Mouse (Mus musculus): Measurements from ENCODE around the gene Igdcc4.

Igdcc4 gene

DNA sequence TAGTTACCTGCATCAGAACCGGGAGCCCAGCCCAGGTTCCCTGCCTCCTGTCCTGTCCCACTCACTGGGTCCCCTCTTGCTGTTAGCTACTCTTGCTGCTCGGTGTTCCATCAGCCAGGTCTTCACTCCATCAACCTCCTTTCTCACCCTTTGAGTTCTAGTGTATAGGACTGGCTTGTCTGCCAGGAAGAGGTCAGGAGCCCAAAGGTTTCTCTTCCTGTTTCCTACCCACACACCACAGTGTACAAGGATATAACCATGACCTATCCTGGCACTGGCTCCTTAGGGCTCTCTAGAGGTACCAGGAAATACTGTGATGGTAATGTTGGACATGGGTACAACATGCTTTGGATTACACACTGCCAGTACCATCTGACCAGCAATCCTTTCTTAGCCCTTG lies 12.4 kb downstream of the Igdcc4 start:
- no peak for DNase-seq

DNA sequence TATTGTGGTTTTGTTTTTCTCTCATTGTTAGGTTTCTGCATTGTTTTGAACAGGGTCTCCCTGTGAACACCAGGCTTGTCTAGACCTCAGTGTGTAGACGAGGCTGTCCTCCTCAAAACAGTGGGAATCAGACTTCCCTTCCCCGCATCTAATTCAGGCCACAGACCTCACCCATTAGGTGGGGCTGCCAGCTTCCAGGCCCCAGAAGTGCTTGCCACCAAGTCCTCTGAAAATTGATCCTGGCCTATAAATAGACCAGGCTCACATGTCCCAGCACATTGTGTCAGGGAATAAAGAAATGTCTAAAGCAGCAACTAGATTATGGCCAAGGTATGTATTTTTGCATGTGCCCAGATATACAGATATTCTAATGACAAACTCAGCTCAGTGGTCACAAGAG lies 14.6 kb downstream of the Igdcc4 start:
- DNase-seq = no peak

DNA sequence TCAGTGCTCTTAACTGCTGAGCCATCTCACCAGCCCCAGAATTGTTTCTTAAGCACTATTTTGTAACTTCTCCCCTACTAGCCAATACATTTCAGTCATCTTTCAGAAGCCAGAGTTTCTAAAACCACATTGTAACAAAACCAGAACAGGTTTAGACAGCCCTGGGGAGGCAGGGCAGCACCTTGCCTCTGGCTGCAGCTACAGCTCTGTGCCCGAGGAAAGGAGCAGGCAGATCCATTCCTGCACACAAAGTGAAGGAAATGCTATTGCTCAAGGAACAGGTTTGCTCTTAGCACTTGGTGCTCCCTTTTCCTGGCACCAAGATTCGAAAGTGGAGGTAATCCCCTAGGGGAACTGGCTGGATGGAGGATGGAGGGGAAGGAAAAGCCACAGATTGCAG lies 16.2 kb downstream of the Igdcc4 start:
- DNase-seq = no peak

DNA sequence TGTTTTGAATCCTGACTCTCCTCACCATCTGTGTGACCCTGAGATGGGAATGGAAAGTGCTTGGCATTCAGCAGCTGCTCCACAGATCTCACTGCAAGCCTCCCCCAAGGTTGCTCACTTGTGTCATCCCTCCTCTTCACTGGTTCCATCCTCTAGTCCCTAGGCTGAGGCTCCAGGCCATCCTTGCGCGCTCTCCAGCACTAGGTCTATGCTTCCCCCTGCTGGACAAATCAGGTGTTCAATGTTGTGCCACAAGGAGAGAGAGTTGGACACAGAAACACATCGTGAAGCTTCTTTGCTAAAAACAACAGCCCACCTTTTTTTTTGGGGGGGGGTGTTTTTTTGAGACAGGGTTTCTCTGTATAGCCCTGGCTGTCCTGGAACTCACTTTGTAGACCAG lies 19.6 kb downstream of the Igdcc4 start:
- DNase-seq = peak; percentile 38 to 78

DNA sequence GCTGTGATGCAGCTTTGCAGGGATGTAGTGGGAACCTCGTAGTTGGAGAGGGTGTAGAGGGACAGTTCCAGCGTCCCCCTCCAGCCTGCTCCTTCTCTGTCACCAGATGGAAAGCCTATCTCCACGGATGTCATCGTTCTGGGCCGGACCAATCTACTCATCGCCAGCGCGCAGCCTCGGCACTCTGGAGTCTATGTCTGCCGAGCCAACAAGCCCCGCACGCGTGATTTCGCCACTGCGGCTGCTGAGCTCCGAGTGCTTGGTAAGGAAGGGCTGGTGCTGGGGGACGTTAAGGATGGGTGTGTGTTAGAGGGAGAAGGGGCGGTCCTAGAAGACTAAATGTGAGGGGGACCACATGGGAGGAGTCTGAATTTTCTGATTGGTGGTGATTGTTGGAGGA lies 21.3 kb downstream of the Igdcc4 start:
- DNase-seq = peak in 1 of 2 experiments; percentile 44

DNA sequence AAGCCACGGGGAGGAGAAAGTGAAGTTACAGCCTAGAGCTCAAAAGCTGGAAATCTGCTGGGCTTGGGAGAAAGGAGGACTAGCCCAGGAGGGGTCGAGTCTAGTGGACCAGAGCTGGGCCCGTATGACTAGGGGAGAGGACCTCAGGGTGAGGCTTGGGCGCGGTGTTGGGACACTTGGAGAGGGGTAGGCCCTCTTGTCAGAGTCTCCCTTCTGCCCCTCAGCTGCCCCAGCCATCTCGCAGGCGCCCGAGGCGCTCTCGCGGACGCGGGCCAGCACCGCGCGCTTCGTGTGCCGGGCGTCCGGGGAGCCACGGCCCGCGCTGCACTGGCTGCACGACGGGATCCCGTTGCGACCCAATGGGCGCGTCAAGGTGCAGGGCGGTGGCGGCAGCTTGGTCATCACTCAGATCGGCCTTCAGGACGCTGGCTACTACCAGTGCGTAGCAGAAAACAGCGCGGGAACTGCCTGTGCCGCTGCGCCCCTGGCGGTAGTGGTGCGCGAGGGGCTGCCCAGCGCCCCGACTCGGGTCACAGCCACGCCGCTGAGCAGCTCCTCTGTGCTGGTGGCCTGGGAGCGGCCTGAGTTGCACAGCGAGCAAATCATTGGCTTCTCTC lies 22.4 kb downstream of the Igdcc4 start:
- peak; percentile 76 to 80 for DNase-seq

DNA sequence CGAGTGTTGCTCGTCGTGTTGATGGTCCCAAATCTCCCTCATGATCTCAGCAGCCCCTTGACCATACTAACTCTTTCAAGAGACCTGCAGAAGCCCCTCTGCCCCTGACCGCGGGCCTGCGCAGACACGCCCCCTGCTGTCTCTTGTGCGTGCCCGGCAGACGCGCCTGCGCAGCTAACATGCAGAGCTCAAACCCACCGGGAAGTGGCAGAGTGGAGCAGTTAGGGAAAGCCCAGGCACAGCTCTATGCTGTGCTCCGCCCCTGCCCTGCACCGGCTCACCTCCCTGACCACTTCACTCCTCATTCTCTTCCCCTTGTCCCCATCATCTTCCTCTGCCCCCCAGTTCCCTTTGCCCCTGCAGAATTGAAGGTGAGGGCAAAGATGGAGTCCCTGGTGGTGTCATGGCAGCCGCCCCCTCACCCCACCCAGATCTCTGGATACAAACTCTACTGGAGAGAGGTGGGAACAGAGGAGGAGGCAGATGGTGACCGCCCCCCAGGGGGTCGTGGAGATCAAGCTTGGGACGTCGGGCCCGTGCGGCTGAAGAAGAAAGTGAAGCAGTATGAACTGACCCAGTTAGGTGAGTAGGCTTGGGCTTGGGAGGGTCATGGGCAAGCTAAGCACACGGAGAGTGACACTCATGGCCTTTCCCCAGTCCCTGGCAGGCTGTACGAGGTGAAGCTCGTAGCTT lies 27.0 kb downstream of the Igdcc4 start:
- peak; percentile 62 to 67 for DNase-seq

DNA sequence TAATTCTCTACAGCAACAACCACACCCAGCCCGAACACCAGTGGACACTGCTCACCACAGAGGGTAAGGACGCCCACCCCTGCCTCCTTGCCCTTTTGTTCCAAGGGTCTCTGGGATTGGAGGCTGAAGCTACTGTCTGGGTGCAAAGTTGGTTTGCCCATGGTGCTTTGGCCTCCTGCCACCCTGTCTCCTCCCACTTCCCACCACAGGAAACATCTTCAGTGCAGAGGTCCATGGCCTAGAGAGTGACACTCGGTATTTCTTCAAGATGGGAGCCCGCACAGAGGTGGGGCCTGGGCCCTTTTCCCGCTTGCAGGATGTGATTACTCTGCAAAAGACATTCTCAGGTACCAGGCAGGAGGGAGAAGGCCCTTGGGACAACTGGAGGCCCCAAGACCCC lies 30.4 kb downstream of the Igdcc4 start:
- peak; percentile 20 to 40 for DNase-seq

DNA sequence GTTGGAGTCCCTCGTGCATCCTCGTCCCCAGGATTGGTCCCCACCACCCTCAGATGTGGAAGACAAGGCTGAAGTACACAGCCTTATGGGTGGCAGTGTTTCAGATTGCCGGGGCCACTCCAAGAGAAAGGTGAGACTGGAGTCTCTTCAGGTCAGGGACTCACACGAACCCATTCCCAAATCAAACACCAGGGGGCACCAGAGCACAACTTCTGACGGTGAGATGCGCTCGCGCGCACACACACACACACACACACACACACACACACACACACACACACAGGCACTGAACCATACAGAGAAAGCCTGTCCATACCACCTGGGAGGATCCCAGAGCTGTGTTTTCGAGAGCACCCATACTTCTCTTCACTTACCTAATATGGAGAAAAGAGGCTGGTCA lies 32.5 kb downstream of the Igdcc4 start:
- peak; percentile 67 to 83 for DNase-seq

DNA sequence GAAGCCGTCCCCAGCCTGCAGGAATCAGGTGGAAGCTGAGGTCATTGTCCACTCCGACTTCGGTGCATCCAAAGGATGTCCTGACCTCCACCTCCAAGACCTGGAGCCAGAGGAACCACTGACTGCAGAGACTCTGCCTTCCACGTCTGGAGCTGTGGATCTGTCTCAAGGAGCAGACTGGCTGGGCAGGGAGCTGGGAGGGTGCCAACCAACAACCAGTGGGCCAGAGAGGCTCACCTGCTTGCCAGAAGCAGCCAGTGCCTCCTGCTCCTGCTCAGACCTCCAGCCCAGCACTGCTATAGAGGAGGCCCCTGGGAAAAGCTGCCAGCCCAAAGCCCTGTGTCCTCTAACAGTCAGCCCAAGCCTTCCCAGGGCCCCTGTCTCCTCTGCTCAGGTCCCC lies 33.8 kb downstream of the Igdcc4 start:
- no peak for DNase-seq

DNA sequence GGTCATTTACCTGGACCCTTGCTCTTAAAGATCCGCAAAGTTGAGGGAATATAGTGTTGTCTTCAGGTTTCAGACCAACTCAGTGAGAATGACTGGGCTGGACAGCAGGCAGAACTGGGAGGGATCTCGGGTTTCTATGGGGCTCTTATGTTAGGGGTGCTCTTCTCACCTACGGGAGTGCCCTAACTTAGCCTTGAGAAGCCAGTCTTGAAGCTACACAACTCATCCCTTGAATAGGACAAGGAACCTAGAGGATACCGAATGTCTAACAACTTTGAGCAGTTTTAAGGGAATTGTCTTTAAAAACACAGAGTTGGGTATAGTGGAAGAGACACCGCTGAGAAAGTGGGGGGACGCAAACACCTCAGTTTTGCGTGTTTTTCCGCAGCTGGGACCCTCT lies 39.2 kb downstream of the Igdcc4 start:
- DNase-seq = no peak

DNA sequence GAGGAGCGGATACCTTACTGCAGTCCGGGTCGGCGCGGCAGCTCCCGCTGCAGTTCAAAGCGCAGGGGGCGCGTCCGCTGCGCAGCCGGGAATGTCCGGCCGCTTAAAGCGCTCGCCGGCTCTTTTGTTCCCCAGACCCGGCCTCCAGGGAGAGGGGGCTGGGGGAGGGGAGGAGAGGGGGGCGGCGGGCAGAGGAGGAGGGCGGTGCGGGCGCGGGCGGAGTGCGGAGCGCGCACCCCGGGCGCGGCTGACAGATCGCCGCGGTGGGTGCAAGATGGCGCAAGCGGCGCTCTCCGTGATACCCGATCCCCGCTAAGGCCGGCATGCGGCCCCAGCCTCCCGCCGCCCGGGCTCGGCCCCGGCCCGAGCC lies 39.6 kb downstream of the Igdcc4 start, which contains the start of gene Igdcc3:
Gene Igdcc3 (plus strand): TSS at position 254 of the 370 bp plus-strand sequence.
- DNase-seq = peak; percentile 60 to 74

DNA sequence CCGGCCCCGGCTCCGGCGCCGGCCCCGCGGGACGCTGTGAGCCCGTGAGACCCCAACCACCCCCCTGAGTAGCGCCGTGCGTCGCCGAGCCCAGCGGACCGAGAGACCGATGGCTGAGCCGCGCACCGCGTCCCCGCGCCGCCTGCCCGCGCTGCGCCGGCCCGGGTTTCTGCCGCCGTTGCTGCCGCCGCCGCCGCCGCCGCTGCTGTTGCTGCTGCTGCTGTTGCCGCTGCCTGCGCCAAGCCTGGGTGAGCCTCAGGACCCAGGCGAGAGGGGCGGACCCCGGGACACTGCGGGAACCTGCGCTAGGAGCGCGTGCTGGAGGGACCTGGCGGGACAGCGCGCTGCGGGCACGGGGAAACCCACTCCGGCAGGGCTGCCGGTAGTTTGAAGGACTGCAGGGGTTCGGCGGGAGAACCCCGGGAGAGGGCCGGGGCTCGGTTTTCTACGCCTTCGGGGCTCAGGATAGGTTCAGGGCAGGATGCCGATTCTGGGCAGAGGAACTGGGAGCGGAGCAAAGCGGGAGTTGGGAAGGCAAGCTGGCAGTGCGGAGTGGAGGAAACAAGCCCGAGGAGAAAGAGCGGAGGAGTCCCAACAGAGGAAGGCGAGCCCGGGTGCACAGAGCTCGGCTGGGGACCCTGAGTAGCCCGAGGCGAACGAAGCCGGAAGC lies 40.2 kb downstream of the Igdcc4 start:
- peak; percentile 52 to 66 for DNase-seq

DNA sequence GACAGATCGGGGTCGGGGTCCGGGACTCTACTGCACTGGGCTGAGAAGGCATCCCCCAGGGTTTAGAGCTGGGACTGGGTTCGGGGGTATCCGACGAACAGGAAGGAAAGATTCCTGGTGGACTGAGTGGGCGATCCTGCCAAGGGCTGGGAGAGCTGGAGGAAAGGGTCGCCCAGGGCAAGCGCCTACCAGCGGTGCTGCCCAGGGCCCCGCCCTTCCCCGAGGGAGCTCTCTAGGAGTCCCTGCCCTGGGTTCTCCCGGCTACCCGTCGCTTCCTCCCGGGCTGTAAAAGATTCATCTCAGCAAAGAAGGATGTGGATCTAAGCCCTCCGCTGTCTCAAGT lies 40.7 kb downstream of the Igdcc4 start:
- peak in 1 of 2 experiments; percentile 49 for DNase-seq

DNA sequence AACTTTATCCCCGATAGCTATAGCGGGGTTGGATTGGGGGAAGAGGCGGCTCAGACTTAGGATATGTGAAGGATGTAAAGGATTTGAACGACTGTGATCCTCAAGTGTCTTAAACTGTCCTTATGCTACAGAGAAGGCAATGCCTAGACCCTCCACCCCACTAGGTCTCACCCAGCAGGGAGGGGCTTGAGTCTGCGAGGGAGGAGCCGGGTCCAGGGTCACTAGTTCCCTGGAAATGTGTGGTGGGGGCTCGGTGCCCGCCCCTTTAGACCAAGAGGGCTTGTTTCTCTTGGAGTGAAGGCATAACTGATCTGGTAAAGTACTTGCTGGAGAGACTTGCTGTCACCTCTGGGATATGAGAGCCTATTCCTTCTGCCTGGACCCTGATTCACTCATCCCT lies 41.1 kb downstream of the Igdcc4 start:
- DNase-seq = no peak

DNA sequence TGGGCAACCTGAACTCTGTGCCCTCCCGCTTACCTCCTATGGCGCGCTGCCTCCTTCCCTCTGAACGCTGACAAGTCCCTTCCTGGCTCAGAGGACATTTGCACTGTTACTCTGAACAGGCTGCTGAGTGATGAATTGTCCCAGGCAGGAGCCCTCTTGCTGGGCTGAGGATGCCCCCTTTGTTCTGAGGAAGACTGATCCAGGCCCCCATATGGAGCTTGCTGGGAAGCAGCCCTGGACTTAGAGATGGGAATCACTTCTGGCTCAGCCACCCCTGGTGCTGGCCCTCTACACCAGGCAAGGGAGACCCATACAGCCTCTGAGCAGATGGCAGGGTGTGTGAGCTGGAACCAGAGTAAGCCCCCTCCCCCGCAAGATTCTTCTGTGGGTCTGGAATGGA lies 44.7 kb downstream of the Igdcc4 start:
- no peak for DNase-seq

DNA sequence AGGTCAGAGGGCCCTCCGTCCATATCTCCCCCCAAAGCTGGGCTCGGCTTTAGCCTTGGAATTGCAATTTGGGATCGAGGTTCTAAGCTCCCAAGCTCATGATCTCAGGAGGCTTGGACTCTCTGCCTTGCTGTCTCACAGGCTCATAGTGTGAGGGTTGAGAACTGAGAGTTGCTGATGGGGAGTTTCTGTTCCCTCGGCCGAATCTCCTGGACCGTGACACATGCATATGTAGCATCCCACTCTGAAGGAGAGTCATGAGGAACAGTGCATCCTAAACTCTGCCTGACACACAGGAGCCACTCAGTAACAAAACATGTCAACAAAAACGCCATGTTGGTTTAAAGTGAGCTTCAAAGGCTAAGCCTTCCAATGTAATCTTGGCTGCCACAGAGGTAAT lies 47.2 kb downstream of the Igdcc4 start:
- no peak for DNase-seq

DNA sequence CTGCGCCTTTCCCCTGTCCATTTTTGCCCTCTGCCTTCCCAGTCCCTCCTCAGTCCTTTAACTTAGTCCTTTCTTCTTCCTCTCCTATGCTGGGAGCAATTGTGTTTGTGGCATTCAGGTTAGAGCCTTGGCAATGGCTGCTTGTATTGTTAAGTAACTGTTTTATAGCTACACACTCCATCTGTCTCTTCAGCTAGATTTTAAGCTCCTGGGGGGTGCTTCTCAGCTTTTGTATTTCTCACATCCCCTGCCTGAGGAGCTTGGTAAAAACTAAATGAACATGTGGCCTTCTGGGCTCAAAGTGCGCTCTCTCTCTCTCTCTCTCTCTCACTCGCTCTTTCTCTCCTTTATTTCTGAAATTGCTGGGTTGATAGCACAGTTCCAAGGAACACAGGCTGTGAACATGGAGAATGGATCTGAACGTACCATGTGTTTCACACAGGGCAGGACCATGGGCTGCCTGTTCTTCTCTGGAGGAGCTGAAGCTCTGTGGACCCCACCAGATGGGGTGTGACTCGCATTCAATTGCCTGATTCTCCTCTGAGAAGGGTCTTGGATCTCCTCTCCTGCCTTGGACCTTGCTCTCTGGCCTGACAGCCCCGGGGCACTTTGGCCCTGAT lies 51.5 kb downstream of the Igdcc4 start:
- no peak for DNase-seq

DNA sequence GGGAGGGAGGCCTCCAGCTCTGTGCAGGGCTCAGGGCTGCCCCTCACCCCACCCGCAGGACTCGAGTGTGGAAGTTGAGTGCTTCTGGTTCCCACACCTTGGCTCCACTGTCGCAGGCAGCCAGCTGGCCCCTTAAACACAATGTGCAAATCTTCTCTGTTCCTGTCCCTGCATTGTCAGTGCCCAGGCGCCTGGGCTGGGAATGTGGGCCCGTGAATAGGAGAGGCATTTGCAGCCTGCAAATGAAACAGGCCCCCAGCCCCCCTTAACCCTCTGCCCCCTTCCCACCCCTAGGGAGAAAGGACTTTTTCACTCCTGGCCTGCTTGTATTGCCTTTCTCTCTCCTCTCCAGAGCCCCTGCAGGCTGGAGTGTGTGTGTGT lies 52.0 kb downstream of the Igdcc4 start:
- no peak for DNase-seq

DNA sequence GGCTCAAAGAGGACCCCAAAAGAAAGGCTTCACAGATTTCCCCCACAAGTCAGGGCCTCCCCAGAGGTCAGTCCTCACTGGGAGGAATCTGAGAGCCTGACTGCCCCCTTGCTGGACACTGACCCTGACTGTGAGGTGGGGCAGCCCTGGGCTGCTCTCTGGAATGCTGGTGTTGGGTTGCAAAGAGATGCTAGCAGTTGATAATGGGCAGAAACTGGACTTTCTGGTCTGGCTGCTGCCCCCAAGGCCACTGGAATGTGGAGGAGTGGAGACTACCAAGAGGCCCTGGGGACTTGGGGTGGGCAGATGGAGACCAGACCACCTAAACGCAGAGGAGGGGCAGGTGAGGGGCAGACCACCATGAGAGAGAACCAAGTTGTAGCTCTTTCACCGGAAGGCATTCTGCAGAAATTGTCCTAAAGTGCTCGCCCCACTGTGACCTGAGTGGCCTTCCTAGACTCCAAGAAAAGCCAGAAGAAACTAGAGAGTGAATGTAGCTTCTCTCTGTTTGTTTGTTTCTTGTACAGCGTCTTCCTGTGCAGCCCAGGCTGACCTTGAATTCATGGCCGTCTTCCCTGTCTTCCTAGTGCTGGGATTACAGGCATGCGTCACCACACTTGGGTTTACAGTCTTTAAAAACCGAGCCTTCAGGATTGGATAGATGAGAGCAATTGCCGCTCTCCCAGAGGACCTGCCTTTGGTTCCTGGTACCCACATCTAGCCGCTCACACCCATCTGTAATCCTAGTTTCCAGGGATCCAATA lies 53.6 kb downstream of the Igdcc4 start:
- no peak for DNase-seq

DNA sequence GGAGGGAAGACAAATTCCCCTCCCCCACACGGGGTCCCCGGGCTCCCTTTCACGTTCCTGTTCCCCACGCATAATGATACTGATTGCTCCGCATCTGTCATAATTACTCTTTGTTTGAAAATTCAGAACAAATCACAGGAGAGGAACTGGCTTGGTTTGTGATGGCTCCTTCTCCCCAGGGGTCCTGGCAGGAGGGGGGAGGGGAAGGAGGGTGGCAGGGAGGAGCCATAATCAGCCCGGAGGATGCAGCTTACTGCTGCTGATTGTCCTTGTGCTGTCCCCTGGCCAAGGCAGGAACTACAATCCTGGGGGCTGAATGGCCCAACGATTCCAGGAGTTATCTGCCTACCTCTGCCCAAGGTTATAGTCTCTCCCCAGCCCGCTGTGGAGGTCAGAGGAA lies 55.3 kb downstream of the Igdcc4 start:
- peak in 1 of 2 experiments; percentile 25 for DNase-seq

DNA sequence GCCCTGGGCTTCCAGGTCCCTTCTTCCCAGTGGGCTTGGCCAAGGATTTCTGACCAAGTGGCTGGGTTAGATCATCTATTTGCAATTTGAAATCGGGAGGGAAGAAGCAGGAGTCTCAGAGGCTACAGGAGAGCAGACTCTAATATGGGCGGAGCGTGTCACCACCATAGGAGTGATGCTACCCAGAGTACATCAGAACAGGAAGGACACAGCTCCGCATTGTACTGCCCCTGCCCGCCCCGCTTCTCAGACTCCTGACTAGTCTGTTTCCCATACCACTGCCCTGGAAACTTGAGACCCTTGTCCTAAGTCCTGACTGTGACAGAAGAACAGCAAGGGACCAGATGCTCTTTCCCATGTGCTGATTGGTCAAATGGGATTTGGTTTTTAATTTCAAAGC lies 56.3 kb downstream of the Igdcc4 start:
- DNase-seq = no peak

DNA sequence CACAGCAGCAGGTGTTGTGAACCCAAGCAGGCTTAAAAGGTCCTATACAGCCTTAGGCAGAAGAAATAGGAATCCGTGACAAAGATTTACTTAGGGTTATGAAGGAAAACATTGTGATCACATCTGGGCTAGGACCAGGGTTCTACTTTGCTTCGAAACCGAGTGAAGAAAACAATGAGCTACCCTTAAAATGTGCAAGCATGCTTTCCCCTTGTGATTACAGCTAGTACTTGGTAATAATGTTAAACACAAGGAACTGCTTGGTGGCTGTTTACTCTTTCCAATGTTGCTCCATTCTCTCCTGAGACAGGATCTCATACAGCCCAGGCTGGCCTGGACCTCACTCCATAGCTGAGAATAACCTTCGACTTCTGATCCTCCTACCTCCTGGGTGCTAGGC lies 59.9 kb downstream of the Igdcc4 start:
- DNase-seq = no peak

All from lung, postnatal 4 days (tissue).